Mouse (Mus musculus) myocyte (in vitro differentiated cells): ENCODE measurements at regions not wholly inside any gene's neighbourhood (a gene's known extent, or its start where the extent isn't known, plus 50 kb on each side); places are given as distances from the start of the nearest gene placed in this dataset.

Experiments used
- E2F4 ChIP-seq: IDR thresholded peaks from one replicate; pipeline ENCODE4 v1.6.1; 2011; ENCODE audit warnings: mild to moderate bottlenecking, control low read depth, moderate library complexity; ENCODE audit not compliant: insufficient read depth
- MAX ChIP-seq: IDR thresholded peaks from one replicate; pipeline ENCODE4 v1.6.1; 2011; ENCODE audit warnings: low read depth, mild to moderate bottlenecking, control low read depth
- POLR2AphosphoS2 ChIP-seq: IDR thresholded peaks from one replicate; pipeline ENCODE4 v1.6.1; 2011; ENCODE audit warnings: low read depth, control low read depth; ENCODE audit not compliant: insufficient read length
- TCF12 ChIP-seq: IDR thresholded peaks from one replicate; pipeline ENCODE4 v1.6.1; 2011; ENCODE audit warnings: mild to moderate bottlenecking, control low read depth; ENCODE audit not compliant: poor library complexity, insufficient read depth, severe bottlenecking

- TF ChIP-seq MAX (no peak), E2F4 (no peak), TCF12 (no peak), POLR2AphosphoS2 (no peak)
Observed at GRCm38 (mm10) chr1:156990567-156991494, 51.4 kb upstream of the Ralgps2 start.
